Mouse (Mus musculus) liver, postnatal 0 days (tissue): Measurements from ENCODE around the gene Lysmd1. TPM values are rescaled to one million over a fixed set of nuclear protein-coding genes. Genes with fewer than 3 reads are reported as not detected.

ENCODE experiments used
- ATAC-seq: fragments of 200-750 bp; cut with Nextera tagmentation; 2 replicates; pipeline ENCODE4 v1.8.0; 2017; ENCODE audit warnings: mild to moderate bottlenecking, moderate library complexity
- DNase-seq: peaks from one replicate; pipeline ENCODE4 v3.0.0-alpha.2; 2016
- H3K27ac ChIP-seq: fragments of 300-500 bp; sonication (generic); 2 replicates; pipeline ENCODE4 v1.5.1; 2014; ENCODE audit warnings: antibody characterized with exemption, moderate library complexity, mild to moderate bottlenecking, low read depth
- H3K27me3 ChIP-seq: fragments of 300-500 bp; sonication (generic); 2 replicates; pipeline ENCODE4 v1.6.1; 2014; ENCODE audit warnings: low read length, control low read depth, mixed read lengths; ENCODE audit not compliant: insufficient read depth
- H3K36me3 ChIP-seq: fragments of 300-500 bp; sonication (generic); replicated peaks from 2 replicates; pipeline ENCODE4 v1.6.1; 2014; ENCODE audit warnings: mild to moderate bottlenecking, control low read depth, low read length, moderate library complexity, mixed read lengths; ENCODE audit not compliant: insufficient read depth
- H3K4me1 ChIP-seq: fragments of 300-500 bp; sonication (generic); 2 replicates; pipeline ENCODE4 v1.6.1; 2014; ENCODE audit warnings: antibody characterized with exemption, mild to moderate bottlenecking, control low read depth; ENCODE audit not compliant: insufficient read depth
- H3K4me2 ChIP-seq: fragments of 300-500 bp; sonication (generic); 2 replicates; pipeline ENCODE4 v1.6.1; 2014; ENCODE audit warnings: low read depth, mild to moderate bottlenecking, low read length, moderate library complexity, mixed read lengths
- H3K4me3 ChIP-seq: fragments of 300-500 bp; sonication (generic); 2 replicates; pipeline ENCODE4 v1.5.1; 2014; ENCODE audit warnings: low read depth, low read length
- H3K9ac ChIP-seq: fragments of 300-500 bp; sonication (generic); replicated peaks from 2 replicates; pipeline ENCODE4 v1.6.1; 2014; ENCODE audit warnings: mild to moderate bottlenecking, moderate library complexity
- H3K9me3 ChIP-seq: fragments of 300-500 bp; sonication (generic); 2 replicates; pipeline ENCODE4 v1.6.1; 2016; ENCODE audit warnings: mild to moderate bottlenecking, control low read depth, low read length, mixed read lengths
- CTCF ChIP-seq: sonication (generic); IDR thresholded peaks from 2 replicates; pipeline ENCODE4 v1.5.1; 2016; ENCODE audit warnings: antibody characterized with exemption, low read depth
- EP300 ChIP-seq: IDR thresholded peaks from 2 replicates; pipeline ENCODE4 v1.6.1; 2016; ENCODE audit warnings: antibody characterized with exemption, low read depth, mild to moderate bottlenecking
- WGBS: fragments of 180-500 bp; shearing (Covaris S2); extraction: QIAGEN DNeasy Blood & Tissue Kit; methylation state at CpG from one replicate; pipeline ENCODE4 v1.1.7; 2014; ENCODE audit not compliant: insufficient replicate concordance; 5-methylcytosine and 5-hydroxymethylcytosine counted together
- polyA plus RNA-seq: library from polyadenylated mRNA; unstranded; fragments of >200 nt; fragmentation: Nextera tagmentation; extraction: Ambion mirVana; gene quantifications from 2 replicates; pipeline ENCODE4 v1.2.1, GENCODE M21; 2015

Lysmd1 gene
- polyA plus RNA-seq, 1 experiment from 2014 or later: 6.7 TPM

DNA sequence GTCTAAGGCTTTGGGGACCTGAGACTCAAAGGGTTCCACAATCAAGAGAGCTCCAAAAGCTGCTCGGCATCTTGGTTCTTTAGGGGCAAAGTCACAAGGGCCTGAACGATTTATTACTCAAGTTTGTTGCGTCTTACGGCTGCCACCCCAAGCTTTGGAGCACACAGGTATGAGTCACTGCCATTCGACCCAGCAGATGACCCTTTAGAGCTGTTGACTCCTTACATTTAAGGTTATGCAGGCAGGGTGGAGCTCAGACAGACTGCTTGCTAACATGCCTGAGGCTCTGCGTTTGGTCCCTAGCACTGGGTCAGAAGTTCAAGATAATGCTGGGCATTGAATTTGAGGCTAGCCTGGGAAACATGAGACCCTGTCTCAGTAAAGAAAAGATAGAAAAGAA, 43.7 kb downstream of the Lysmd1 start:
- 70% methylated on average over 6 of the region's 6 CpGs for WGBS
- no peak for ATAC-seq
- TF ChIP-seq CTCF: no peak
- no peak for TF ChIP-seq EP300
- no peak overlapping the region for H3K27ac ChIP-seq
- H3K4me1 ChIP-seq: peaks cover 12% of the 10 kb centered on the region
- H3K9me3 ChIP-seq: no peaks in the 10 kb centered on the region
- no peak overlapping the region for H3K9ac ChIP-seq
- no peak overlapping the region for H3K4me3 ChIP-seq
- H3K36me3 ChIP-seq: peaks cover 6% of the 10 kb centered on the region; the same call in 1 of the 2 replicates
- no peak overlapping the region for H3K4me2 ChIP-seq
- peaks cover 16% of the 10 kb centered on the region for H3K27me3 ChIP-seq
- DNase-seq: no peak

DNA sequence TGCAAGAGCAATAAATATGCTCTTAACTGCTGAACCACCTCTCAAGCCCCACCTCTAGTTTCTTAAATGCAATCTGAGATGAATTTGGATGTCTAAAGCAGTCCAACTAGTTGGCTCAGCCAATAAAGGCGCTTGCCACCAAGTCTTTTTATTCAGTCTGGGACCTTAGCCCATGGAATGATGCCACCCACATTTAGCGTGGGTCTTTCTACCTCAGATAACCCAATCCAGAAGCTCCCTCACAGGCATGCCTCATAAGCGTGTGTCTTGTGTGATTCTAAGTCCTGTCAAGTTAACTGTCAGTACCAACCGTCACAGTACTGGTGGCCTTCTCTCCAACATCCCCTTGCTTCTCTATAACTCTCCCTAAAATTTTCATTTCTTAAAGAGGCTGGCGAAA, 45.1 kb downstream of the Lysmd1 start:
- peaks cover 2% of the 10 kb centered on the region for H3K4me1 ChIP-seq
- WGBS: 82% methylated on average over 5 of the region's 5 CpGs

GRCm38 (mm10) chr3:95179890-95180289, 46.0 kb downstream of the Lysmd1 start:
- H3K27me3 ChIP-seq: no peaks in the 10 kb centered on the region
- no peaks in the 10 kb centered on the region for H3K9me3 ChIP-seq
- no peak overlapping the region for H3K4me2 ChIP-seq
- H3K9ac ChIP-seq: no peak overlapping the region
- no peak overlapping the region for H3K27ac ChIP-seq
- DNase-seq (no peak), ATAC-seq (no peak)
- no peaks in the 10 kb centered on the region for H3K4me1 ChIP-seq
- TF ChIP-seq EP300: no peak
- H3K4me3 ChIP-seq: no peak overlapping the region
- peaks cover 25% of the 10 kb centered on the region for H3K36me3 ChIP-seq
- 63% methylated on average over 3 of the region's 3 CpGs for WGBS

More for the DNA sequence above, 45.1 kb downstream of the Lysmd1 start:
- DNase-seq (no peak), ATAC-seq (no peak)
- no peak overlapping the region for H3K27ac ChIP-seq
- H3K4me2 ChIP-seq: no peak overlapping the region
- H3K9ac ChIP-seq: no peak overlapping the region
- no peak overlapping the region for H3K4me3 ChIP-seq
- peaks cover 16% of the 10 kb centered on the region for H3K36me3 ChIP-seq
- no peaks in the 10 kb centered on the region for H3K9me3 ChIP-seq
- peaks cover 2% of the 10 kb centered on the region for H3K27me3 ChIP-seq
- TF ChIP-seq CTCF (no peak), EP300 (no peak)

DNA sequence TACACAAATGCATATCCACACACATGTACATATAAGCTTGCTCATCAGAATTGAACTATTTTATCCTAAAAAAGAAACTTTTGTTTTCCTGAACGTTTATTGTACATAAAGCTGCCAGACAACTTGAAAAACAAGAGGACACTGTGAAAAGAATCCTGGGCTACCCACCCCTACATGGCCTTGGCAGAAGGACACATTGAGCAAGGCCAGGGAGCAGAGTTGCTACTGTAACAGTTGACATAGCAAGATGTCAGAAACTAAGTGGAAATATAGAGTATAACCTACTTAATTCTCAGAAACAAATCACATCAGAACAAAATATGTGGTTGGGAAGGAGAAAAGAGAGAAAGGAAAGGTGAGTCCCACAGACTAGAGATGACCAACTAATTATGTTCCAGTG, 48.0 kb downstream of the Lysmd1 start:
- Histone ChIP-seq H3K9ac (no peak overlapping the region), H3K27ac (no peak overlapping the region), H3K4me2 (no peak overlapping the region), H3K9me3 (no peaks in the 10 kb centered on the region), H3K4me1 (no peaks in the 10 kb centered on the region), H3K27me3 (no peaks in the 10 kb centered on the region), H3K36me3 (peaks cover 42% of the 10 kb centered on the region), H3K4me3 (no peak overlapping the region)
- ATAC-seq (no peak), DNase-seq (no peak)
- WGBS: 57% methylated on average over 1 of the region's 1 CpGs
- TF ChIP-seq EP300: no peak

- WGBS: 79% methylated on average over 9 of the region's 9 CpGs
- TF ChIP-seq EP300: no peak
- TF ChIP-seq CTCF: no peak
- H3K4me3 ChIP-seq: no peak overlapping the region
- no peaks in the 10 kb centered on the region for H3K9me3 ChIP-seq
- no peaks in the 10 kb centered on the region for H3K27me3 ChIP-seq
- no peak overlapping the region for H3K4me2 ChIP-seq
- H3K36me3 ChIP-seq: peaks cover 73% of the 10 kb centered on the region
- H3K9ac ChIP-seq: no peak overlapping the region
- H3K27ac ChIP-seq: no peak overlapping the region
- no peak for ATAC-seq
- DNase-seq: no peak
- H3K4me1 ChIP-seq: no peaks in the 10 kb centered on the region
Observed at GRCm38 (mm10) chr3:95184796-95185577, 51.1 kb downstream of the Lysmd1 start.

- Histone ChIP-seq H3K36me3 (peaks cover 80% of the 10 kb centered on the region), H3K4me3 (no peak overlapping the region), H3K9me3 (no peaks in the 10 kb centered on the region), H3K27ac (no peak overlapping the region), H3K4me1 (no peaks in the 10 kb centered on the region), H3K9ac (no peak overlapping the region), H3K4me2 (no peak overlapping the region), H3K27me3 (no peaks in the 10 kb centered on the region)
- TF ChIP-seq CTCF (no peak), EP300 (no peak)
- no peak for ATAC-seq
- WGBS: 82% methylated on average over 2 of the region's 2 CpGs
- no peak for DNase-seq
Observed at GRCm38 (mm10) chr3:95186100-95186499, 52.2 kb downstream of the Lysmd1 start.
